Mouse (Mus musculus): ENCODE measurements at regions not wholly inside any gene's neighbourhood (a gene's known extent, or its start where the extent isn't known, plus 50 kb on each side); places are given as distances from the start of the nearest gene placed in this dataset.
A peak's percentile ranks its signal among the peaks of the same experiment; 100 is the strongest.

DNA sequence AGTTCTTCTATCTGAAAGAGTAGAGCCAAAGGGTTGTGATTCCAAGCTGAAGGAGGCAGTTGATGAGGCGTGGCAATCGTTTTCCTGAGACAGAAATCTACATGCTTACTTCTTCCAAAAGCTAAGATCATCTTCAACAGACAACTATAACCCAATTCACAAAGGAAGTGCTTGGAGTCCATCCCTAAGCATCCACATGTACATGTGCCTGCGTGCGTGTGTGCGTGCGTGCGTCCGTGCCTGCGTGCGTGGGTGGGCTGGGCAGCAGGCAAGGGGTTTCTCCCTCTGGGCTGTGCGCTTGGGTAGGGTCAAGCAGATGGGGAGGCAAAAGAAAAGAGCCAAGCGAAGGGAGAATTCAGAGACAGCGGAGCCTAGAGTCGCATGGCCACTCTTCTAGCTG, 108.2 kb upstream of the Atp1a1 start:
- DNase-seq (ENCODE audit: low spot score), result no peak
- 79% methylated on average over 14 of the region's 14 CpGs for WGBS
- Histone ChIP-seq H3K4me3 (ENCODE audit: low read depth, low read length) (no peak overlapping the region), H3K4me2 (ENCODE audit: low read depth, low read length, poor library complexity, severe bottlenecking) (no peak overlapping the region), H3K9ac (replicated peaks; ENCODE audit: low read length, poor library complexity, severe bottlenecking) (no peak overlapping the region), H3K9me3 (ENCODE audit: low read length) (no peaks in the 10 kb centered on the region), H3K36me3 (ENCODE audit: insufficient read depth, low read length) (no peaks in the 10 kb centered on the region), H3K4me1 (ENCODE audit: insufficient read depth, low read length) (peaks cover 10% of the 10 kb centered on the region), H3K27me3 (ENCODE audit: insufficient read depth, low read length) (no peaks in the 10 kb centered on the region), H3K27ac (ENCODE audit: low read depth, low read length) (no peak overlapping the region)
- ATAC-seq (ENCODE audit: low FRiP score), result no peak
- TF ChIP-seq CTCF (IDR thresholded peaks at IDR 0.05), result no peak

DNA sequence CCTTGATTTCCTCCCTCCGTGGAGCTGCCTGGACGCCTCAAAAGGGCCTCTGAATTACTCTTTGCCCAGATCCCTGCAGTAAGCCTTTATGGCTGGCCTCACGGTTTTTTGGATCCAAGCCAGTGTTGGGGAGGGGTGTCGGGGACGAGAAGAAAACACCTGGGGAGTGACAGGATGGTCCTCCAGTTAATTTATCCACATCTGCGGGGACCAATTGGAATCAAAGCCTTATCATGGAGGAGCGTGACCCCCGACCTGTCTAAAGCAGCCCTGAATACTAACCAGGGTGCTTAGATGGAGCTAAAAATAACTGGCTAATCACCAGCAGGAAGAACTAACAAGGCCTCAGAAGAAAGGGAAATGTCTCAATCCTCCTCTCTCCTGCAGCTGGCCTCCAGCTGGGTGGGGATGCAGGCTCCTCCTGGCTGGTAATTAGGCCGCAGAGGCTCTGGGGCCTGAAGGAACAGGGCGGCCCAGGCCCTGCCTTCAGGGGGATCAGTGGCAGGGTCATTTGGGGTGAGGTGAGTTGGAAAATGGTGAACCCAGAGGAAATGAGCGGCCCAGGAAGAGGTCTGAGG, 107.2 kb upstream of the Atp1a1 start:
- Histone ChIP-seq H3K4me3 (ENCODE audit: low read depth, low read length) (no peak overlapping the region), H3K9me3 (ENCODE audit: low read length) (no peaks in the 10 kb centered on the region), H3K9ac (replicated peaks; ENCODE audit: low read length, poor library complexity, severe bottlenecking) (no peak overlapping the region), H3K4me1 (ENCODE audit: insufficient read depth, low read length) (peaks cover 10% of the 10 kb centered on the region), H3K4me2 (ENCODE audit: low read depth, low read length, poor library complexity, severe bottlenecking) (no peak overlapping the region), H3K36me3 (ENCODE audit: insufficient read depth, low read length) (no peaks in the 10 kb centered on the region), H3K27me3 (ENCODE audit: insufficient read depth, low read length) (no peaks in the 10 kb centered on the region), H3K27ac (ENCODE audit: low read depth, low read length) (no peak overlapping the region)
- DNase-seq (ENCODE audit: low spot score) (peak; percentile 19), ATAC-seq (ENCODE audit: low FRiP score) (no peak)
- WGBS, result 28% methylated on average over 11 of the region's 11 CpGs
- TF ChIP-seq CTCF (IDR thresholded peaks at IDR 0.05), result no peak

DNA sequence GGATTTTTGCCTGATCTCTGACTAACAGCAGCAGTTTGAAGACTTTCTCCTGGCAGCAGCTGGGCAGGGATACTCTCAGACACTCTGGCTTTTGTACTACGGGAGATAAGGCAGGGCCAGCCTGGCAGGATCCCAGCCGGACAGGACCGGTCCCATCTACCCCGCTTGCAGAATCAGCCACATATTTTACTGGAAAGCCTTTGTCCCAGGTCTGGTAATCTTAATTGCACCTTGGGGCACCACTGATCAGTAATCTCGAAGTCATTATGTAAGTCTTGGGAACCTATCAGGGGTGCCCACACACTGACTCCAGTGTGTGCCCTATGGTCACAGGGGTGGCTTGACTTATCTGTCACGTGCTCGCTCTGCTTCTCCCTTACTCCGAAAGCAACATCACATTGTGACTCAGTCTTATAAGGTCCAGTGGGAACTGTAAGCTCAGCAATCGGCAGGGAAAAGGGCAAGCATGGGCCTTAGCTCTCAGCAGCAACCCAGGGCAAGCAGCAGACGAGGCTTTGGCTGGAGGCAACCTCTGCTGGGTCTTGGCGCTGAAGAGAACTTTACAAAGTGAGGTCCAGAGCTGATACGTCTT, 105.0 kb upstream of the Atp1a1 start:
- Histone ChIP-seq H3K4me3 (ENCODE audit: low read depth, low read length) (no peak overlapping the region), H3K9me3 (ENCODE audit: low read length) (no peaks in the 10 kb centered on the region), H3K36me3 (ENCODE audit: insufficient read depth, low read length) (no peaks in the 10 kb centered on the region), H3K27ac (ENCODE audit: low read depth, low read length) (no peak overlapping the region), H3K9ac (replicated peaks; ENCODE audit: low read length, poor library complexity, severe bottlenecking) (no peak overlapping the region), H3K4me2 (ENCODE audit: low read depth, low read length, poor library complexity, severe bottlenecking) (no peak overlapping the region), H3K27me3 (ENCODE audit: insufficient read depth, low read length) (no peaks in the 10 kb centered on the region), H3K4me1 (ENCODE audit: insufficient read depth, low read length) (peaks cover 10% of the 10 kb centered on the region)
- 61% methylated on average over 12 of the region's 12 CpGs for WGBS
- ATAC-seq (ENCODE audit: low FRiP score) (no peak), DNase-seq (ENCODE audit: low spot score) (no peak)
- no peak for TF ChIP-seq CTCF (IDR thresholded peaks at IDR 0.05)

DNA sequence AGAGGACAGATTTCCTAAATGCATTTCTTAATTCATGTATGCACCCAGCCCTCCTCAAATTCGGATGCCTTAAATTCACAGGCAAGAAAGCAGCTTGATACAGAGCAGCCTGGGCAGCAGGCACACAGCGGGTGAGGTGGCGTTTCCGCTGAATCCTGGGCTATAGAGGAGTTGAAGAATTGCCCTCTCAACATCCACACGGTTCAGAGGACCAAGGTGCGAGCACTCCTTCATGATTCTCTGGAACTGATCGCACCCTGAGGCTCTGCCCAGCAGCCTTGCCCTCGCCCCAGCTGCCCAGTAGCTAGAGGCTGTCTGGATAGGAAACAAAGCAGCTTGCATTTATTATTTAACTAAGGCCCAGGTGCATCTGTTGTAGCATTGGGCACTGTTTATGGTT, 104.3 kb upstream of the Atp1a1 start:
- H3K4me3 ChIP-seq (ENCODE audit: low read depth, low read length), result no peak overlapping the region
- no peaks in the 10 kb centered on the region for H3K9me3 ChIP-seq (ENCODE audit: low read length)
- ATAC-seq (ENCODE audit: low FRiP score) (no peak), DNase-seq (ENCODE audit: low spot score) (no peak)
- H3K4me2 ChIP-seq (ENCODE audit: low read depth, low read length, poor library complexity, severe bottlenecking), result no peak overlapping the region
- H3K9ac ChIP-seq (replicated peaks; ENCODE audit: low read length, poor library complexity, severe bottlenecking), result no peak overlapping the region
- TF ChIP-seq CTCF (IDR thresholded peaks at IDR 0.05), result no peak
- no peak overlapping the region for H3K27ac ChIP-seq (ENCODE audit: low read depth, low read length)
- no peaks in the 10 kb centered on the region for H3K27me3 ChIP-seq (ENCODE audit: insufficient read depth, low read length)
- H3K4me1 ChIP-seq (ENCODE audit: insufficient read depth, low read length), result peaks cover 10% of the 10 kb centered on the region
- H3K36me3 ChIP-seq (ENCODE audit: insufficient read depth, low read length), result no peaks in the 10 kb centered on the region
- 63% methylated on average over 8 of the region's 8 CpGs for WGBS

DNA sequence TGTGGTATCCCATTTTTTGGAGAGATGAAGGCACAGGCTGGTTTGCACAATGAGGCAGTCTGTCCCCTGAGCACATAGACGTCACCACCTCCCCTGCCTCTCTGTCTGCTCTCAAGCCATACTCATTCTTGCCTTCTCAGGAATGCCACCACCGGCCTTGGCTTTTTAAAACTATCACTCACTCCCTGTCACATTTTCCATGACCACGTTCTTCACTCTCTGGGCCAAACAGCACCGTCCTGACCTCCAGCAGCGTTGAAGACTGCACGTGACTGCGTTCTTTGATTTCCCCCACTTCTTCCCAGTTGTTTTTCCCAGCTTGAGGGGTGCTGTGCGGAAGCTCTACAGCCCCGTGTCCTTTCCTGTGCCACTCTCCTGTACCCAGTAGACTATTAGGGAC, 100.4 kb upstream of the Atp1a1 start:
- H3K9ac ChIP-seq (replicated peaks; ENCODE audit: low read length, poor library complexity, severe bottlenecking), result no peak overlapping the region
- no peak overlapping the region for H3K27ac ChIP-seq (ENCODE audit: low read depth, low read length)
- ATAC-seq (ENCODE audit: low FRiP score) (no peak), DNase-seq (ENCODE audit: low spot score) (no peak)
- no peaks in the 10 kb centered on the region for H3K27me3 ChIP-seq (ENCODE audit: insufficient read depth, low read length)
- H3K4me1 ChIP-seq (ENCODE audit: insufficient read depth, low read length), result no peaks in the 10 kb centered on the region
- no peak overlapping the region for H3K4me3 ChIP-seq (ENCODE audit: low read depth, low read length)
- H3K9me3 ChIP-seq (ENCODE audit: low read length), result no peaks in the 10 kb centered on the region
- no peaks in the 10 kb centered on the region for H3K36me3 ChIP-seq (ENCODE audit: insufficient read depth, low read length)
- WGBS, result 81% methylated on average over 9 of the region's 9 CpGs
- H3K4me2 ChIP-seq (ENCODE audit: low read depth, low read length, poor library complexity, severe bottlenecking), result no peak overlapping the region
- no peak for TF ChIP-seq CTCF (IDR thresholded peaks at IDR 0.05)

DNA sequence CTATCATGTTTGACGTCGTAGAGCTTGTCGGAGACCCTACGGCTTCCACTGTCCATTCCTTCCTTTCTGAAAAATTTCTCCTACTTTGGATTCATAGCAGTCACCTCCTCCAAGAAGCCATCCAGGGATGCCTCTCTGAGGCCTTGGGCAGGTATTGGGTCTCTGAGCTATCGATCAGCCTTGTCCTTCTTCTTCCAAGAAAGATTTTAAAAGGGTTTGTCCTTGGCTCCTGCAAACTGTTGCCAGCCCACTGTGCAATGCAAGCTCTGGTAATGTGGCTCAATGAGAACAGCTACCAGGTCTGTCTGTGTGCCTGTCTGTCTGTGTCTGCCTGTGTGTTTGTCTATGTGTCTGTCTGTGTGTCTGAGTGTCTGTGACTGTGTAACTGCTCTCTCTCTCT, 99.8 kb upstream of the Atp1a1 start:
- Histone ChIP-seq H3K4me1 (ENCODE audit: insufficient read depth, low read length) (no peaks in the 10 kb centered on the region), H3K27me3 (ENCODE audit: insufficient read depth, low read length) (no peaks in the 10 kb centered on the region), H3K4me2 (ENCODE audit: low read depth, low read length, poor library complexity, severe bottlenecking) (no peak overlapping the region), H3K9ac (replicated peaks; ENCODE audit: low read length, poor library complexity, severe bottlenecking) (no peak overlapping the region), H3K9me3 (ENCODE audit: low read length) (no peaks in the 10 kb centered on the region), H3K36me3 (ENCODE audit: insufficient read depth, low read length) (no peaks in the 10 kb centered on the region), H3K4me3 (ENCODE audit: low read depth, low read length) (no peak overlapping the region), H3K27ac (ENCODE audit: low read depth, low read length) (no peak overlapping the region)
- DNase-seq (ENCODE audit: low spot score) (no peak), ATAC-seq (ENCODE audit: low FRiP score) (no peak)
- TF ChIP-seq CTCF (IDR thresholded peaks at IDR 0.05), result no peak
- WGBS, result 93% methylated on average over 5 of the region's 5 CpGs

All from midbrain, postnatal 0 days (tissue).